Mouse (Mus musculus) urinary bladder, postnatal 4 days (tissue): Measurements from ENCODE around the gene Slc27a4.

Experiments
- DNase-seq, 2 experiments: peaks; one replicate each; pipeline ENCODE4 v3.0.0; 2021 to 2022; ENCODE audit warnings: low spot score in 2 of 2

Slc27a4 gene

GRCm38 (mm10) chr2:29856451-29857260, 54.2 kb downstream of the Slc27a4 start:
- no peak for DNase-seq

- DNase-seq, result no peak
These were observed 54.9 kb downstream of the Slc27a4 start for GRCm38 (mm10) chr2:29857341-29857740.

GRCm38 (mm10) chr2:29857967-29858366, 55.5 kb downstream of the Slc27a4 start:
- DNase-seq, result no peak

- DNase-seq, result no peak
These were observed 56.5 kb downstream of the Slc27a4 start for GRCm38 (mm10) chr2:29858748-29859473.

- DNase-seq, result no peak
These were observed 62.7 kb downstream of the Slc27a4 start for GRCm38 (mm10) chr2:29865125-29865524.
